Mouse (Mus musculus): ENCODE data around the gene Rimbp2. TPM values are rescaled to one million over a fixed set of nuclear protein-coding genes. Genes with fewer than 3 reads are reported as not detected.

Gene Rimbp2
- polyA plus RNA-seq, 1 experiment from 2014 or later, result 0.55 TPM

DNA sequence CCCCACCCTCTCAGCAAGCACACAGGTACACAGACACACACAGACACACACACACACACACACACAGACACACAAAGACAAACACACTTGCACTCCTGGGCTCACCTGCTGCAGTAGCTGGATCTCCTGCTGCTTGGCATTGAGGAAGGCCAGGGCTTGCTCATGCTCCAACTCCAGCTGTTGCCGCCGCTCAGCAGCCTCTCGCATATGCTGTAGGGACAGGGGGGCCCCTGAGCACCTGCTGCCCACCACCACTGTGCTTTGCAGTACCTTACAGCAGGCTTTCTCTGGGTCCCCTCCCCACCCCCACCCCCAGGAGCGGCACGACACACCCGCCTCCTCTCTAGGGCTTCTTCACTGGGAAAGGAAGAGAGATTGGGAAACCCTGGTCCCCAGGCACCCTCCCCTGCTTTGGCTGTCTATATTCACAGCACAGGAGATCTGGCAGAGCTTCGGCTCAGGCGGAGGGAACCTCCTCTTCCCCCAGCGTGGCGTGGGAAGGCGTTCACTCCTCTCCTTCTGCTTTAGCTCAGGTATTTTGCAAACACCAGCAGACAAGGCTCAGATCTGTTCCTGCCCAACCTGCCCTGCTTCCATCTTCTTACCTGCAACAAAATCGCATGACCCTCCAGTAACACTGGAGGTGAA is 133.5 kb downstream of the Rimbp2 start:
- Histone ChIP-seq H3K36me3 (no peaks in the 10 kb centered on the region), H3K4me1 (no peaks in the 10 kb centered on the region), H3K4me3 (no peak overlapping the region), H3K27ac (no peak overlapping the region), H3K27me3 (ENCODE audit: insufficient read depth, poor library complexity, severe bottlenecking) (peaks cover 3% of the 10 kb centered on the region; the same call in 1 of the 2 replicates), H3K9me3 (no peaks in the 10 kb centered on the region)
- no peak for DNase-seq (ENCODE audit: low spot score)
- WGBS, result 65% methylated on average over 12 of the region's 12 CpGs

DNA sequence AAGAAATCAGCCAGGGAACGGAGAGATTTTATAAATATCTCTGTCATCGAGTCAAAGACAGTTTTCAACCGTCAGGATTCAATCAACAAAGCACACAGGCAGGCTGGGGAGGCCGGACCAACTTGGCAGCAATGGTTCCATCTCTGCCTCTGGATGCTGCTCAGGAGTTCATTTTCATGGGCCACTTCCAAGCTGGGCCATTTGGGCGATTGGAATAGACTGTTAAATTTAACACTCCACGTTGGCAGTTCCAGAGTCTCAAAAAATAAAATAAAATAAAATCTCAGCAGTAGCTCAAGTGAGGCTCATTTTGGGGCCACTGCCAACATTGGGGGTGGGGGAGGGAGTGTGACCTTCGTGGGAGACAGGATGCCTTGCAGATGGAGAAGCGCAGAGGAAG is 137.7 kb downstream of the Rimbp2 start:
- Histone ChIP-seq H3K27ac (no peak overlapping the region), H3K4me3 (no peak overlapping the region), H3K27me3 (ENCODE audit: insufficient read depth, poor library complexity, severe bottlenecking) (peaks cover 8% of the 10 kb centered on the region; the same call in 1 of the 2 replicates), H3K4me1 (no peaks in the 10 kb centered on the region), H3K9me3 (no peaks in the 10 kb centered on the region), H3K36me3 (no peaks in the 10 kb centered on the region)
- WGBS, result 78% methylated on average over 8 of the region's 8 CpGs
- no peak for DNase-seq (ENCODE audit: low spot score)

DNA sequence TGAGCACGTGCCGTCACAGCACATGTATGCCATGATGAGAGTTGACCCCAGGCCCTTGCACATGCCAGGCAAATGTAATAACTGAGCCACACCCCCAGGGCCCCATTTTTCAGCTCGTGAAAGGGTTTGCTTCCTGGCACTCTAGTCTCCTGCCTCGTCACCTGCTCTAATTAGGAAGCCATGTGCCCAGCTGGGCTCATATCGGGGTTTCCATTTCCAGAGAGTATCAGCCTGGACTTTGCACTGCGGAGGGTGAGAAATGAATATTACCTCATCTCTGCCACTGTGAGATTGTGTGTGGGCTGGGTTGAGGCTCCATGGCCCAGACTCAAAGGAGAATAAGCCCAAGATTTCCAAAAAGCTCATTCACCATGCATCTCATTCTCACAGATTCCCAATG is 138.2 kb downstream of the Rimbp2 start:
- peaks cover 8% of the 10 kb centered on the region; the same call in 1 of the 2 replicates for H3K27me3 ChIP-seq (ENCODE audit: insufficient read depth, poor library complexity, severe bottlenecking)
- no peak for DNase-seq (ENCODE audit: low spot score)
- H3K27ac ChIP-seq, result no peak overlapping the region
- WGBS, result 88% methylated on average over 6 of the region's 6 CpGs
- no peaks in the 10 kb centered on the region for H3K9me3 ChIP-seq
- peaks cover 2% of the 10 kb centered on the region for H3K4me1 ChIP-seq
- H3K4me3 ChIP-seq, result no peak overlapping the region
- H3K36me3 ChIP-seq, result no peaks in the 10 kb centered on the region

DNA sequence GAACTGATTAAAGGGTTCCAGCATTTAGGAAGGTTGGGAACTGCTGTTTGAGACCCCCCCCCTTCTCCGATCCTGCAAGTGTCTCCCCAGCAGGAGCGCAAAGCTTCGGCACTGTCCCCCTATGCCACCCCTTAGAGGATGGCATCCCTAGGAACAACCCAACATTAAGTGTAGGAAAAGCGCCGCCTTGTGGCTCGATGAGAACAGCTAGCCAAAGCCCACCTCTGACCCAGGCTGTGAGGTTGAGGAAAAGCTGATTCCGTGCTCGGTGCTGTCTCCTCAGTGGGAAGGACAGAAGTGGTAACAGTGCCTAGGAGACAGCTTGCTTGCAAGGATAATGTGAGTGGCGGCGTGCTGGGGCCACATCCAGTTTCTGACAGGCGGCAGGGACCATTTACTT is 140.2 kb downstream of the Rimbp2 start:
- DNase-seq (ENCODE audit: low spot score), result no peak
- no peaks in the 10 kb centered on the region for H3K9me3 ChIP-seq
- no peaks in the 10 kb centered on the region for H3K36me3 ChIP-seq
- 0 out of 2 replicates have a peak, but pooled peaks cover 4% of the 10 kb centered on the region for H3K27me3 ChIP-seq (ENCODE audit: insufficient read depth, poor library complexity, severe bottlenecking)
- H3K4me3 ChIP-seq, result no peak overlapping the region
- H3K27ac ChIP-seq, result no peak overlapping the region
- WGBS, result 36% methylated on average over 11 of the region's 11 CpGs
- H3K4me1 ChIP-seq, result peaks cover 8% of the 10 kb centered on the region

DNA sequence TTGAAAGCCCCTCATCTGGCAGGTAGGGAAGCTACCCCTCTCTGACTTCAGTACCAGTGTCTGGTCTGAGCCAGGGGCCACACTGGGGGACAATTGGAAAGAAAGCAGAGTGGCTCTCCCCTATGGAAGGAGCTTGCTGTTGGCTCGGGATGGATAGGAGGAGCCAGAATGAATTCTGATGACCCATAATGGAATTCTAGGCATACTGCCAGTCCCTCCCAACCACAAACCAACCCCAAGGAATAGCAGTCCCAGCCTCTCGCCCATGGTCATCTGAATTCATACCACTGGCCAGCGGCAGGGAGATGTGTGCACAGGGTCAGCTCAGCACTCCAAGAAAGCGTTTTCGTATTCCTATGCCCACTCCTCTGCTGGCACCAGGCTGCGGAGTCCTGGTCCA is 141.9 kb downstream of the Rimbp2 start:
- no peaks in the 10 kb centered on the region for H3K9me3 ChIP-seq
- no peak for DNase-seq (ENCODE audit: low spot score)
- no peaks in the 10 kb centered on the region for H3K36me3 ChIP-seq
- H3K4me3 ChIP-seq, result no peak overlapping the region
- 86% methylated on average over 6 of the region's 6 CpGs for WGBS
- peaks cover 8% of the 10 kb centered on the region for H3K4me1 ChIP-seq
- H3K27me3 ChIP-seq (ENCODE audit: insufficient read depth, poor library complexity, severe bottlenecking), result 0 out of 2 replicates have a peak, but pooled peaks cover 4% of the 10 kb centered on the region
- H3K27ac ChIP-seq, result no peak overlapping the region

DNA sequence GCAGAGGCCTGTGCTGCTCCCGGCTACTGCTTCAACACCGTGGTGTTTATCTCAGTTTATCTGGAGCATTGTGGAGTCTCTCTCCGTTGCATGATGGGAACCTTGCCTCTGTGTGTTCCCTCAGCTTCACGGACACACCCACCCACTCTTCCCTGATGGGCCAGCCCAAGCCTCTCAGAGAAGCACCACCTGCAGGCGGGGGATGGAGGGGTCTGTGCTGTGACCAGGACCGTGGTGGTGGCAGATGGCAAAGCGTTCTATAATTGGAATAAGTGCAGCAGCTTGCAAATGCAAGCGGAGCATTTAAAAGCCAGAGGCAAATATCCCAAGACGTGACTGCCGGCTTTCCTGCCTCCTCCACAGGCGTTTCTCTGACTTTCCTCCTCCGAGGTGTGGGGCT is 143.3 kb downstream of the Rimbp2 start:
- DNase-seq (ENCODE audit: low spot score), result no peak
- no peak overlapping the region for H3K4me3 ChIP-seq
- no peak overlapping the region for H3K27ac ChIP-seq
- H3K36me3 ChIP-seq, result no peaks in the 10 kb centered on the region
- H3K4me1 ChIP-seq, result peaks cover 8% of the 10 kb centered on the region
- WGBS, result 48% methylated on average over 12 of the region's 12 CpGs
- H3K9me3 ChIP-seq, result no peaks in the 10 kb centered on the region
- 0 out of 2 replicates have a peak, but pooled peaks cover 4% of the 10 kb centered on the region for H3K27me3 ChIP-seq (ENCODE audit: insufficient read depth, poor library complexity, severe bottlenecking)

DNA sequence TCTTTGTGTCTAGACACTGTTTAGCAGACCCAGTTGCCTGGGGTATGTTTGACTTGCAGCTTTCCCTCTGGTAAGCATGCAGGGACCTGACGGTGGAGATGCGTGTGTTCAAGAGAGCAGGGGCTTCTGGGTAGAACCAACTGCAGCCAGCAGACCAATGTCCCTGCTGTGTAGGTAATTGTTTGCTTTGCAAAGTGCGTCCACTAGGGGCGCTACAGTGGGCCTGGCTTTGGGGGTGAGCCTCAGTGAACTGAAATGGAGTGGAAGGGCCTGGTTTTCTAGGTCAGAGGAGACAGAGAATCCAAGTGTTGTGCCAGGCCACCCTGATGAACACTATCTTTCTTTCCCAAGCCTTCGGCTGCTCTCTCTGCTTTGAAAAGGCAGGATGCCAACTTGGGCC is 143.9 kb downstream of the Rimbp2 start:
- DNase-seq (ENCODE audit: low spot score), result no peak
- H3K4me3 ChIP-seq, result no peak overlapping the region
- no peaks in the 10 kb centered on the region for H3K9me3 ChIP-seq
- 0 out of 2 replicates have a peak, but pooled peaks cover 4% of the 10 kb centered on the region for H3K27me3 ChIP-seq (ENCODE audit: insufficient read depth, poor library complexity, severe bottlenecking)
- 49% methylated on average over 5 of the region's 5 CpGs for WGBS
- peaks cover 8% of the 10 kb centered on the region for H3K4me1 ChIP-seq
- H3K36me3 ChIP-seq, result no peaks in the 10 kb centered on the region
- no peak overlapping the region for H3K27ac ChIP-seq

DNA sequence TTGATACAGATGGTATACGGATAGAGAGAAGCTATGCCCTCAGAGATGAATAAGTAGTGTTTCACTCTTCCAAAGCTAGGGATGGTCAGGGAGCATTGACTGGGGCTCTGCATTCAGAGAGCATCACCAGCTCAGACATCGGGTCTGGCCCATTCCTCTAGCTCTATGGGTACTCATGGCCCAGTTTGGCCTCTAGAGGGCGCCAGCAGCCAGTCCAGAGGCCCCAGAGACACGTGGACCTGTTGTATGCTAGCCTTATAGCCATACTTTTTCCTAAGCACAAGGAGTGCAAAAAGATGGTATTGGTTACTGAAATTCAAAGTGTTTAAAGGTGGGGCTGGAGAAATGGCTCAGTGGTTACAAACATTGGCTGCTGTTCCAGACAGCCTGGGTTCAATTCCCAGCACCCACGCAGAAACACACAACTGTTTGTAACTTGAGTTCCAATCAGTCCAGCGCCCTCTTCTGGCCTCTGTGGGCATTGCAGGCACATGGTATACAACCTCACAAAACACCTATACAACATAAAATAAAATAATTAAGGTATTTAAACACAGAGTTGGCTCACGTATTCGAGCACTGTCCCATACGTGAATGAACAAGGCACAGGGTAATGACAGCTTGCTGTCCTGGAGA is 144.6 kb downstream of the Rimbp2 start:
- no peaks in the 10 kb centered on the region for H3K36me3 ChIP-seq
- WGBS, result 59% methylated on average over 9 of the region's 9 CpGs
- H3K27ac ChIP-seq, result no peak overlapping the region
- peaks cover 8% of the 10 kb centered on the region for H3K4me1 ChIP-seq
- 0 out of 2 replicates have a peak, but pooled peaks cover 4% of the 10 kb centered on the region for H3K27me3 ChIP-seq (ENCODE audit: insufficient read depth, poor library complexity, severe bottlenecking)
- no peak for DNase-seq (ENCODE audit: low spot score)
- no peaks in the 10 kb centered on the region for H3K9me3 ChIP-seq
- no peak overlapping the region for H3K4me3 ChIP-seq

DNA sequence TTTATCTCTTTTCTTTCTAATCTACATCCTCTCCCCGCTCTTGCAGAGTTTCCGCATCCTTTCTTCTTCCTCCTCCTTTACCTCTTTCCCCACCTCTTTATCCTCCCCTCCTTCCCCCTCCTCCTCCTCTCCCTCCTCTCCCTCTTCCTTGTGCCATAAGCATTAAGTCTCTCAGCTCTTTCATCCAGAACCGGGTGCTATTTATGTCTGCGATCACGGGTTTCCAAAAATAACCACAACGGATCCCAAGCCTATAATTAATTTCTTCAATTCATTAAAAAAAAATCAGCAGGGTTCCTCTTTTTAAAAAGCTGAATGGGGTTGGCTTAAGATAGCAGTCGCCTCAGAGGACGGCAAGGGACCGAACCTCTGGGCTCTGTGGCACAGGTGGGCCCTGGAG is 145.9 kb downstream of the Rimbp2 start:
- Histone ChIP-seq H3K4me1 (peaks cover 8% of the 10 kb centered on the region), H3K27ac (no peak overlapping the region), H3K36me3 (no peaks in the 10 kb centered on the region), H3K4me3 (no peak overlapping the region), H3K27me3 (ENCODE audit: insufficient read depth, poor library complexity, severe bottlenecking) (0 out of 2 replicates have a peak, but pooled peaks cover 4% of the 10 kb centered on the region), H3K9me3 (no peaks in the 10 kb centered on the region)
- DNase-seq (ENCODE audit: low spot score), result no peak
- WGBS, result 82% methylated on average over 9 of the region's 9 CpGs

DNA sequence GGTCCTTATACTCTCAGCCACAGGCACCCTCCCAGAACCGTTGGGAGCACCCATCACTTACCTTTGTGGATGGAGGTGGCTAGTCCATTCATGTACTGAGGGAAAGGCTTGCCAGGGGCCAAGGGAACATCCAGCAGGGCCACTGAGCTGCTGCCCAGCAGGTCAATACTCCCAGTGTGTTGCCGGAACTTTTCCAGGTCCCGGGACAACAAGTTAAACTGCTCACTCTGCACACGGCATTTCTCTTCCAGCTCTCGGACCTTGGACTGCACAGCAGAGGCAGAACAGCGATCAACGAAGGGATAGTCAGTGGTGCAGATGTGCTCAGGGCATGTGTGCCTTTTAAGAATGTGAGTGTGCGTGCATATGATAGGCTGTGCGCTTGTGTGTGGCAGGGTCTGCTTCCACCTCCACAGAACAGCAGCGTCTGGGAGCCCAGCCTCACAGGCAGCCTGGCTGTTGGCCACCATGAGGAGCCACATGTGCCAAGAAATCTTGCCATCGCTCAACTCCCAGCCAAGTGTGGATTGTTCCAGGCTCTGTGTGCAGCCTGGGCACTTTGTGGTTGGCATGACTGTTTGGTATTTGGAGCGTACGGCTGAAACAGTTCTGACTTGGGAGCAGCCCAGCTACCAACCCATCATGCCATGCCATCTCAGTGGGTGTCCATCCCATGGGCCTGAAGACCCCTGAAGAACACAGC is 146.8 kb downstream of the Rimbp2 start:
- Histone ChIP-seq H3K4me1 (peaks cover 8% of the 10 kb centered on the region), H3K36me3 (no peaks in the 10 kb centered on the region), H3K27me3 (ENCODE audit: insufficient read depth, poor library complexity, severe bottlenecking) (0 out of 2 replicates have a peak, but pooled peaks cover 4% of the 10 kb centered on the region), H3K4me3 (no peak overlapping the region), H3K9me3 (no peaks in the 10 kb centered on the region), H3K27ac (no peak overlapping the region)
- 88% methylated on average over 13 of the region's 13 CpGs for WGBS
- no peak for DNase-seq (ENCODE audit: low spot score)

DNA sequence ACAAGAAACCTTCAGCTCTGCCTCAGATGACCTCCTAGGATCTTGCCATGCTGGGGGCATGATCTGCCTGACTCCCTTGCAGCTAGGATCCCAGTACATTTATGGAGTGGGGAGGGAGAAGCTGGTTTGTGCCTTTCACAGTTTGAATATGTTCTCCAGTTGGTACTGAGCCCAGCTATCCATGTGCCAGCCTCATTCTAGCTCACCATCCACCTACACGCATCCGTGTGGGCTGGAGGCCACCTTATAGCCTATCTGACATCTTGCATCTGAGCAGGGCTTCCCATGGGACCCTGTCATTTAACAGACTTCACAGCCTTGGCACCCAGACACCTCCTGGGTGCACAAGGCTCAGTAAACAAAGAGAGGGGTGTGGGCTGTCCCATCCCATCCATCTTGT is 148.2 kb downstream of the Rimbp2 start:
- H3K27me3 ChIP-seq (ENCODE audit: insufficient read depth, poor library complexity, severe bottlenecking), result no peaks in the 10 kb centered on the region
- H3K9me3 ChIP-seq, result no peaks in the 10 kb centered on the region
- no peak overlapping the region for H3K27ac ChIP-seq
- no peak for DNase-seq (ENCODE audit: low spot score)
- 92% methylated on average over 2 of the region's 2 CpGs for WGBS
- no peaks in the 10 kb centered on the region for H3K36me3 ChIP-seq
- H3K4me3 ChIP-seq, result no peak overlapping the region
- H3K4me1 ChIP-seq, result peaks cover 7% of the 10 kb centered on the region

DNA sequence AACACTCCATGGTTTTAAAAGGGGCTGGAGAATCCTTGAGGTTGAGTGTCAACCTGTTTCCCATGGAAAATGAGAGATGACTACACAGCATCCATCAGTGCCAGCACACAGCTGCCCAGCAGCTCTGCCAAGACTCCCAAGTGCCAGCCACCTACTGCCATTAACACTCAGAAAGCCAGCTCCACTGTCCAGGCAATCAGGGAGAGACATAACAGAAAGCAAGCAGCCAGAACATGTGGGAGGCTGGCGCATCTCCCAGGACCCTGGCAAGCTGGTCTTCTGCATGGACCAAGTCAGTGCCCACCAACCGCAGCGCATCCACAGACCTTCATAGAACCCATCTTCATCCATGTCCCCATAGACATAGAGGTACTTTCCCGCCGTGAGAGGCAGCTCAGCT is 152.7 kb downstream of the Rimbp2 start:
- Histone ChIP-seq H3K4me3 (no peak overlapping the region), H3K9me3 (no peaks in the 10 kb centered on the region), H3K36me3 (no peaks in the 10 kb centered on the region), H3K27me3 (ENCODE audit: insufficient read depth, poor library complexity, severe bottlenecking) (no peaks in the 10 kb centered on the region), H3K27ac (no peak overlapping the region), H3K4me1 (peaks cover 4% of the 10 kb centered on the region; the same call in 1 of the 2 replicates)
- 84% methylated on average over 5 of the region's 5 CpGs for WGBS
- DNase-seq (ENCODE audit: low spot score), result no peak

DNA sequence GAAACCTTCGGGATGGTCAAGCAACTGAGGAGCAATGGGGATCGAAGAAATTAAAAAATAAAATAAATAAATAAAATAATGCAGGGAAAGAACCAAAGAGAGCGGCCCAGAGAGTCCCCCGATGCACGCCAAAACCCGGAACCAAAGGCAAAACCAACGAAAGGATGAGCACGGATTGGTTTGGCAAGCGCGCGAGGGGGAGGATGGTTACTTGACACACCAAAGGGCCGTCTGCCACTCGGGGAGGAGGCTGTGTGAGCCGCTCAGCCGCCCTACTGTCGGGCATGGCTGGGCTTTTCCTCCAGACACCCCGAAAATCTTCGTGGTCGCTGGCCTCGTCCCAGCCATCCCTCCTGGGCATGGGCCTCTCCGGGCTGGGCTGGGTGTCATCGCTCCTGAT is 171.7 kb downstream of the Rimbp2 start:
- Histone ChIP-seq H3K27ac (no peak overlapping the region), H3K27me3 (ENCODE audit: insufficient read depth, poor library complexity, severe bottlenecking) (no peaks in the 10 kb centered on the region), H3K4me3 (no peak overlapping the region), H3K36me3 (no peaks in the 10 kb centered on the region), H3K9me3 (no peaks in the 10 kb centered on the region), H3K4me1 (no peaks in the 10 kb centered on the region)
- 69% methylated on average over 22 of the region's 22 CpGs for WGBS
- no peak for DNase-seq (ENCODE audit: low spot score)
